Mouse (Mus musculus): ENCODE measurements around the gene Vcl.

Vcl gene

DNA sequence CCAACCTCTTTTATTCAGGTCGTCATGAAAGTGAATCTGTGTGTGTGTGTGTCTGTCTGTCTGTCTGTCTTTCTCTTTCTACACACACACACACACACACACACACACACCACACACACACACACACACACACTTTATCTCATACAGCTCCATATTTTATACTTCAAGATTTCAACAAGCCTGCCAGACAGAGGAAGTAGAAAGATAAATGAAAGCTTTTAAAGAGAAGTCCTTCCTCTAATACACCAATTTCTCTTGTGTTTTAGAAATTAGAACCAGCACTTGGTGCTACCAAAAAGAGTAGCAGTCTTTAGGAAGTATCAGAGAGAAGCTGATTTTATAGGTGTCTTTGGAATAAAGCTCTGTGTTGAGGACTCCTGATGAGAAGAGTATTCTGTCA is 9.7 kb downstream of the Vcl start:
- in situ Hi-C loops (cut with MboI, MseI) = no loop called here

DNA sequence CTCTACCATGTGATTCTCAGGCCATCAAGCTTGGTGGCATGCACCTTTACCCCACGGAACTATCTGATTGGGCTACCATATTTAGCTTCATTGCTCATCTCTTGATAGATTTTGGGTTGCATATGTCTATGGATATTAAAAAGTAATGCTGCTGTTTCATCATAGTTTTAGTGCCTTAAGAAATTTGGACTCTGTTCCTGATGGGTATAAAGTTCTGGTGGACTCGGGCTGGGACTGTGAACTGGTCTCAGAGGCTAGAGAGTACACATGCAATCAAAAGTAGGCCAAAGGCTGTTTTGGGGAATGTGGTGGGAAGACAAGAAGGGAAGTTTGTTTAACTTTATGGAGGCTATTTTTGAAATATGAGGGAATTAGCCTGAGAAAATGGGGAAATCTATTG is 16.1 kb downstream of the Vcl start:
- in situ Hi-C loops (cut with MboI, MseI) = no loop called here

DNA sequence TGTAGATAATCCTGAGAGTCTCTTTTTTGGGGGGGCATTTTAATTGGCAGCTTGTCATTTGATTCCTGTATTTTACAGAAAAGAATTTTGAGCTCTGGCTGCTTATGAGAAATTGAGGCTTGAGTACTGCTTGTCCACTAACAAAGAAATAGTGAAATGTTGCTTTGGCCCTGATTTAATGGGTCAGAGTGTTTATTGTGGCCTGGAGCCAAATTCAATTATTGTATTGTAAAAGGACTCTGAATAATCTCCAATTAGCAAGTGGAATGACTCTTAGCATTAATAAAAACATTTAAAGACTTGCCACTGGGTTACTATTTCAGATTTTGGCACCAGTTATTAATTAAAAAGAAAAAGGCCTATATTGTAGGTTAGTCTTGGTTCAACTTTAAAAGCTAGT is 26.8 kb downstream of the Vcl start:
- in situ Hi-C loops (cut with MboI, MseI) = no loop called here

DNA sequence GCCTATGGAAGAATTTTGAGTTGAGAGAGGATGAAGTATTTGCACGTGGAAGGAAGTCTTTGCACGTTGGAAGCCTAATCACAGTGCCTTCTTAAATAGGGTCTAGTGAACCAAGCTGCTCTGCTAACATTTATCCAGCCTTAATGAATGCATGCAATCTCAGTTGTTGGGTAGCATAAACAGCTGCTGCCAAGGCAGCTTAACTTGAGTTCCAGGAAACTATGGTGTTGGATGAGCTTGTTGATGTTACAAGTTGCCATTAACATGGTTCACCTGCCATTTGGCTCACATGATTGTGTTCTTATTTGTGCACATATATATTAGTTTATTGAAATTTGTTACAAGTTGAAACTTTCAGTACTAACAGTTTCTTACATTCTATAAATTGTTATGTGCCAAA is 29.8 kb downstream of the Vcl start:
- in situ Hi-C loops (cut with MboI, MseI) = no loop called here

DNA sequence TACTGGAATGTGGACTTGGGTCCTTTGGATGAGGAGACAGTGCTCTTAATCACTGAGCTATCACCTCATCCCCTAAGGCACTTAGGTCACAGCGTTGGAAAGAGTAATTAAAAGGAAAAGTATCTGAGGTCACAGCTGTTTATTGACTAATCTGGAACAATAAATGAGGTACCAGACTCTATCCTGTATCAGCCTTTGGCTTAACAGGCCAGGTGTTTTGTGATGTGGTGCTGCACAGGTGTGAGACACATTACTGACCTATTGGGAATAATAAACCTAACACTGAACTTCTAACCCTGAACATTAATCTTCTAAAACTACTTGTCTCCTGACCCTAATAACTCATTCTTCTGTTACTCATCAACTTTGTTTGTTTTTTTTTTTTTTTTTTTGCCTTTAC is 33.3 kb downstream of the Vcl start:
- in situ Hi-C loops (cut with MboI, MseI) = loop anchor here (10.0 kb wide), 1 partner anchor 872 kb away; no protein-coding TSS in a partner anchor

DNA sequence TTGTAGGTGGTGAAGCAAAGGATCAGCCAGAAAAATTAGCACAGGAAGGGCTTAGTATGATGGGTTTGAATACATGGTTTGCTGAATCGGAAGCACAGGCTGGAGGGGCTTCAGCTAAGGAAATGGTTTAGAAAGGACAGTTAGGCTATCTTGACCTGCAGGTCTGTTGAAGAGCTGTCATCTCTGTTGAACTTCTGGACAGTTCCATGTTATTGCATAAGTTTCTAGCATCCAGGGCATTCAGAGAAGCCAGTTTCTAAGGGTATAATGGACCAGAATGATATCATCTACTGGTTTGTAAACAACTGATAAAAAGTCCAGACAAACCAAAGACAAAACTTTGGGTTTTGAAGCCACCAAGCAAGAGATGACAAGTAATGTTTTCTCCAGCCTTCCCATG is 33.7 kb downstream of the Vcl start:
- in situ Hi-C loops (cut with MboI, MseI) = loop anchor here (10.0 kb wide), 1 partner anchor 872 kb away; no protein-coding TSS in a partner anchor

DNA sequence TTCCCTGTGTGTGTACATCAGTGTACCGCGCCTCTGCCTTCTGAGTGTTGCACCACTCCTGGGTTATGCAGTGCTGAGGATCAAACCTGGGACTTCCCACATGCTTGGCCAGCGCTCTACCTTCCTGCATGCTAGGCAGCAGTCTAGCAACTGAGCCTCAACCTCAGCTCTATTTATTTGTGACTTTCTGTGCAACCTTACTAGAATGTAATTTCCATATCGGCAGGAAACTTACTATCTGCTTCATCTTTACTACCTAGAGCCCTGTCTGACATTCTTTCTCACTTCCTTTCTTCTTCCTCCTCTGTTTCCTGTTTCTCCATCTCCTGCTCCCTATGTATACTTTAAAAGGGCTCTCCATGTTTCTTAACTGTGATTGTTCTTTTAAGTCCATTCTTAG is 34.7 kb downstream of the Vcl start:
- in situ Hi-C loops (cut with MboI, MseI) = loop anchor here (10.0 kb wide), 1 partner anchor 871 kb away; no protein-coding TSS in a partner anchor

DNA sequence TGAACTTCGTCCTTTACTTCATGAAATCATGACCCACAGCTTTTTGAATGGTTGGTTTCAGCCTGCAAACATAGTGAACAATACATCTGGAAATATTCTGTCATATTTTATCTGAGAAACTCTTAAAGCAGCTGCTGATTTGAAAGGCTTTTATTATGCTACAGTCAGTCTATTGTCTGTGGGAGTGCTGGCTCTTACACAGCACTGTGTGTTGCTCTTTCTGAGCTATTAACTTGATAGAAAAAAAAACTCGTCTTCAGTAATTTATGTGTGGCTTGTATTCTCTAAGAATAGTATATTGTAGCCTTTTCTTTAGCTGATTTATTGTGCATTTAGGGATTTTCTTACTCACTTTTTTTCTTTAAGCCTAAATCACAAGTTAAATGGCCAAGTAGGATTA is 35.1 kb downstream of the Vcl start:
- in situ Hi-C loops (cut with MboI, MseI) = loop anchor here (10.0 kb wide), 1 partner anchor 871 kb away; no protein-coding TSS in a partner anchor

DNA sequence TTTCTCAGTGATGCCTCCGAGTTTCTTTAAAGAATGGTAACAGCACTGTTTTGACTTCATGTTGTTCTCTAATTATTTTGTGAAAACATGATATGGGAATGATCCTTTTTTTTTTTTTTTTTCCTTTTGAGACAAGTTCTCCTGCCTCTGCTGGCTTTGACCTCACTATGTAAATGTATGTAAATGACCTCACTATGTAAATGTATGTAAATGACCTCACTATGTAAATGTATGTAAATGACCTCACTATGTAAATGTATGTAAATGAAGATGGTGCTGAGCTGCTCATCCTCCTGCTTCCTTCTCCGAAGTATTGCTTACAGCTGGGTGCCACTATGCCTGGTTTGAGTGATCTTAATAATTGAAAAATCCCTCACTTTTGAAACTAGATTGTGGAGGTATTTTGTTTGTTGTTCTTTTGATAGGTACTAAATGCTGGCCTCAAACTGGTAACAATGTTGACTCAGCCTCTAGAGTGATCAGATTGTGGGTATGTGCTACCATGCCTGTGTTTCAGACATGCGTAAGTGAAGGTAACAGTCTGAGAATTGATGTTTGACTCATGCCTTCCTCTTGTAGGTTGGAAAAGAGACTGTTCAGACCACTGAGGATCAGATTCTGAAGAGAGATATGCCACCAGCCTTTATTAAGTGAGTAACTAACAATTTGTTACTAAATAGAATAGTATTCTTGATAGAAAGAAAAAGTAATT is 37.9 kb downstream of the Vcl start:
- in situ Hi-C loops (cut with MboI, MseI) = loop anchor here (10.0 kb wide), 1 partner anchor 868 kb away; no protein-coding TSS in a partner anchor

DNA sequence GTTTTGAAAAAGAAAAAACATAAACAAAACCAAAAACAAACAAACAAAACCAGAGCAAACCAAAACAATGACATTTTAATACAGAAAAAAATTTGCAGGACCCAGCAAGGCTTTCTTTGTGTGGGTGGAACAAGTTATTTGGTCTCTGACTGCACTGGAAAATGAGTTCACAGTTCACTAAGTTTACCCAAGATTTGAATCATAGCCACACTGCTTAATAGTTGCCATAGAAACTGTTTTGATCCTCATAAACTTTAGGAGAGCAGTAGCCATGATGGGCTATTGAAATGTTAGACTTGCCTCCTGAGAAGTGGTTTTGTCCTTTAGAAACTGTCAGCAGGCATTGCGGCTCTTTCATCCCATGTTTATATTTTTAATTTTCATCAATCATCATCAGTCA is 39.9 kb downstream of the Vcl start:
- in situ Hi-C loops (cut with MboI, MseI) = loop anchor here (10.0 kb wide), 1 partner anchor 866 kb away; no protein-coding TSS in a partner anchor

DNA sequence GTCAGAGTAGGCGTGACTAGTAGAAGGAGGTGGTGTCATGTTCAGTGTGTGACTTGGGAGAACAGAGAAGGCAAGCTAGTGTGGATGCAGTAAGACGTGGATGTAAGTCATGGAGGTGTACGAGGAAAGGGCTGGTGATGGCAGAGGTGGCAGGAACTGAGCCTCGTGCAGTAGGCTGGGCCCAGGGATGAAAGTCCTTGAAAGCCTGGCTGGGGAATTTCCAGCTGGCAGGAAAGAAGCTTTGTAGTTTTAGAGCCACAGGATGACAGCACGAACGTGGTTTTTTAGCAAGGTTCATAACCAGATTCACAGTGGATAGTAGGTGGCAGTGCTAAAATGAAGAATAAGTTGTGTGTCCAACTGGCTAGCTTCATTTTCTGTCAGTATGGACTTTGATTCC is 41.2 kb downstream of the Vcl start:
- in situ Hi-C loops (cut with MboI, MseI) = loop anchor here (5.0 kb wide), 1 partner anchor 43 kb away; the partner anchor contains the start of gene Vcl

DNA sequence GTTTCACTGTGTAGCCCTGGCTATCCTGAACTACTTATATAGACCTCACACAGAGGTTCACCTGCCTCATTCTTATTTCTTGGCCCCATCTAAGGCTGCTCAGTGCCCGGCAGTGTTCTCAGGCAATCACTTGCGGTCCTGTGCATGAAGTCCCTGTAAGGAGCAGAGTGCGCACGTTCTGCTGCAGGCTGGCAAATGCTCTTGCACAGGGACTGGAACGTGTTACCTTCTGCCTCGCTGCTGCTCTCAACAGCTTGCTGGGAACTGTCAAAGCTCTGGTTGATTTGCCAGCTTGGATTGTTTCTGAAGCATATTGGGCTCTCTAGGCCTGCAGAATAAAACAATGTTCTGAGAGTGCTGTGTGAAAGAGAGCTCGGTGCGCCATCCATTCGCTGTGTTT is 41.7 kb downstream of the Vcl start:
- in situ Hi-C loops (cut with MboI, MseI) = loop anchor here (5.0 kb wide), 1 partner anchor 44 kb away; the partner anchor contains the start of gene Vcl

DNA sequence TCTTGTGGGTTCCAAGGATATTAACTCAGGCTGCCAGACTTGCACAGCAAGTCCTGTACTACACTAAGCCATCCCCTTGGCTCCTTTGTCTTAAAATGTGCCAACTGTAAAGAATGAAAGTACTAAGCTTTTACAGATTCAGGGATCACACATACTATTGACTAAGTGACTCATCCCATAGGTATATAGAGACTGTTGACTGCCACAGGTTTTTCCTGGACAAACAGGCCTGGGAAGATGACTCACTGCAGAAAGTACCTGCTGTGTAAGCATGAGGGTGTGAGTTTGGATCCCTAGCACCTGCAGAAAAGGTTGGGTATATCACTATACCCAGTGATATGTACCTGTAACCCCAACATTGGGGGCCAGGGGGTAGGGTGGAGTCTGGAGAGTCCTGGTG is 44.6 kb downstream of the Vcl start:
- in situ Hi-C loops (cut with MboI, MseI) = loop anchor here (5.0 kb wide), 1 partner anchor 47 kb away; the partner anchor contains the start of gene Vcl

DNA sequence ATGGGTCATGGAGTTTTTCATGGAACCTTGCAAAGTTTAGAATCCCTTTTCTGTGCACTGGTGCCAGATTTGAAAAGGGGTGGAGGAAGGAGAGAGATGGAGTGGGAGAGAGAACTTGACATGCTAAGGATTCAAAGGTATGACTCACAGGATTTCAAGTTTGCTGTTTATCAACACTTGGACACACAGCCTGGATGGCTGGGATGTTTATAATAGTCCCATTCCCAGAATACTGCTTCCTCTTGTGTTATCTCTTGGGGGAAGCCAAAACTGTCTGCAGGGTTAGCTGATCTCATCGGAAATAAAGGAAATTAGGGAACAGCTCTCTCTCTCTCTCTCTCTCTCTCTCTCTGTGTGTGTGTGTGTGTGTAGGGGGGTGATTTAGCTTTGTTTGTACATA is 47.5 kb downstream of the Vcl start:
- in situ Hi-C loops (cut with MboI, MseI) = no loop called here

DNA sequence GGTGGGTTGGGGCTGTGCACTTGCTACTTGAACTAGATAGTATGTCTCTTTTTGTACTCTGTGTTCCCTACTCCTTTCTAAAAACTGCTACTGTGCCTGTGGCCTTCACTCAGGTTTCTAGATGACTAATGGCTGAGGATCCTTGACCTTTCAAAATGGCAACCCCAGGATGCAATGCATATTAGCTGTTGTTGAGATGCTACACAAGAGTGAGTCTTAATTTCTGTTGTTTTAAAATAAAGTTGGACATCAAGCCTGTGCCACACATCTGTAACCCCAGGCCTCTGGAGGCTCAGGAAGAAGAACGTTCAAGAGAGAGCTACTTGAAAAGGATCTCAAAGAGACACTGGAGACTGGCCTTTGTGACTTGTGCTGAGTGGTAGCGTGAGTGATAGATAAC is 48.5 kb downstream of the Vcl start:
- in situ Hi-C loops (cut with MboI, MseI) = no loop called here

DNA sequence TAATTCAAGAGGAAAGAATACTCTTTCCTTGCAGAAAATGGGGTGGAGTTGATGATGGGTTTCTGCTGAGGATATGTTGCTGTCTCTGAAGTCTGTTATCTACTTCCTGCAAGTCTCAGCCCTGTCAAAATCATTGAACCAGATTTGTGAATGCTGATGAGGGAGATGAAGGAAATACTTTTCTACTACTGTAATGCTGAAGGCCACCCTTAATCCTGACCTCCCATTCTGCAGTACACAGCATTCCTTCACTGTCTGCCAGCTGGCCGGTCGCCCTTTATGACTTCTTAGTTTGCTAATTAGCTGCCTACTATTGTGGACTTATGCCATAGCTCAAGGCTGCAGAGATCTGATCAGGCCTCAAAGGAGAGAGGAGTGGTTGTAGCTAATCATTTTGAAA is 54.6 kb downstream of the Vcl start:
- in situ Hi-C loops (cut with MboI, MseI) = no loop called here

DNA sequence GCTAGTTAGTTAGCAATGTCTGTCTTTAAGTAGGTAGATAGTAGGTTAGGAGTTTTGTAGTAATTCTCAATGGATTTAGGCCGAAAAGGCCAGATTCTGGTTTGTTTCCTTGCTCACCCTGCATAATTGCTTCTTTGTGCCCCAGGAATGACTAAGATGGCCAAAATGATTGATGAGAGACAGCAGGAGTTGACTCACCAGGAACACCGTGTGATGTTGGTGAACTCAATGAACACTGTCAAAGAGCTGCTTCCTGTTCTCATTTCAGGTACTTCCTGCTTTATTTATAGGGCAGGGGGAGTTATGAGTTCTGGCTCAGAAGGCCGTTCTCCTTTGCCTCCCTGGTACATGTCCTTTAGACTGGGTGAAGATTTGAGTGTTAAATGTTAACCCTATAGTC is 56.3 kb downstream of the Vcl start:
- in situ Hi-C loops (cut with MboI, MseI) = no loop called here

DNA sequence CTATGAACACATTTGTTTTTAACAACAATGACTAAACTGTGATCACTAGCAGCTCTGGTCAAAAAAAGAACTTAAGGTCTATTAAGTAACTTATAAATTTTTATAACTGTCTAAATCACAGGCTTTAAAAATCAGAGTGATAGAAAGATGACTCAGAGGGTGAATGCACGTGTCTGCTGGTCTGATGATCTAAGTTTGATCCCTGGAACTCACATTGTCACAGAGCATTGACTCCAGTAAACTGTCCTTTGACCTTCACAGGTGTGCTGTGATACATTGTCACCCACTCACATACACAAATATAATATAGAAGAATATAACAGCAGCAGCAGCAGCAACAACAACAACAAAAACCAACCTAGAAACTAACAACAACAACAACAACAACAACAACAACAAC is 62.3 kb downstream of the Vcl start:
- in situ Hi-C loops (cut with MboI, MseI) = no loop called here

DNA sequence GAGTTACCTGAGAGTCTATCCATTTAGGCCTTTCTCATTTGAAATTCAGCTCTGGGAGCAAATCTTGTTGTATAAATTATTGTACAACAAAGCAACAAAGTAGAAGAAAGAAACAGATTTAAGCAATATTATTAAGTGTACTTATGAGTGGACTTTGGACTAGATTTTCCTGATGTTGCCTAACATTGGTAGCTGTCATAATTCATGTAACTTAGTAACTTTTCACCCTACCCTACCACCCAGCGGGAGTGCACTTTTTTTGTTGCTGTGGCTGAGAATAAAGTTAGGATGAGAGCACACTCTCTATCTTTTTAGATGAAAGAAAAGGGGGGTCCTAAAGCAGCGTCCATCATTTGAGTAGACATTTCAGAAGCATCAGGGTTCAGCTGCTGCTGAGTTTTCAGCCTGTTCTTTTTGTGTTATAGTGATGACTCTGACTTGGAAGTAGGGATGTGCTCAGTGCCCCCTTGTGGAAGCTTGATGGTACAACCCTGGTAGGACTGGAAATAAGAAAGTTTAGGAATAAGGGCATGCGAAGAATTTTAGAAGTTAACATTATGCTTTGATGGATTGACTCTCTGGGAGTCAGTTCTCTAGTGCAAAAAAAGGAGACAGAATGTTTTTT is 64.0 kb downstream of the Vcl start:
- in situ Hi-C loops (cut with MboI, MseI) = no loop called here

DNA sequence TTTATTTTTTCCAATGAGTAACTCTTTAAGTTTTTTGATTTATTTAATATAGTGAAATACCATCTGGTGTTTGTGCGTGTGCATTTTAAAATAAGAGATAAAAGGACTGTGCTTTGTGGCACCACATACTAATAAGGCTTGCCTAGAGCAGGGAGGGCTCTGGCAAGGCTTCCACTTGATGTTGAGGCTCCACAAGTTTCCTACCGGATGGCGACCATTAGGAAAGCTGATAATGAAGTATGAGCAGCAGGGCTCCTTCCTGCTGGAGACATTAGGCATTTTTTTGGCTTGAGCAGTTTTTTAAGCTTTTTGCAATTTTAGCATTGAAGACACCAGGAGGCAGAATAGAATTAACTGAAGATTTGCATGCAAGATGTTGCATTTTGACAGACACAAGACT is 65.3 kb downstream of the Vcl start:
- in situ Hi-C loops (cut with MboI, MseI) = no loop called here

DNA sequence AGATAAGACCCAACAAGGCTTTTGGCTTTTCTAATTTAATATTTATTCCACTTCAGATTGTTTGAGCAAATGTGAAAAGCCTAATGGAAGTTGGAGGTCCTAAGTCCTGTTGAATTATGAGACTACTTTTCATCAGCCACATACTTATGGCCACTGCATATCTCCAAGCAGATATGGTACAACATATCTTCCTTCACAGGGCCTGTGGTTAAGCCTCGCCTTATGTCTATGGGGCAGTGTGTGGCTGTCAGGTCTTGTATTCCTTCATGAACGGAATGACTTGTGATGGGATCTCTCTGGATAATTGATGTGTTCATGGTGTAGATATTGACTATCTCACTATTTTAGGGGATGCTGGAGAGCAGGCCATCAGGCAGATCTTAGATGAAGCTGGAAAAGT is 66.3 kb downstream of the Vcl start:
- in situ Hi-C loops (cut with MboI, MseI) = no loop called here

DNA sequence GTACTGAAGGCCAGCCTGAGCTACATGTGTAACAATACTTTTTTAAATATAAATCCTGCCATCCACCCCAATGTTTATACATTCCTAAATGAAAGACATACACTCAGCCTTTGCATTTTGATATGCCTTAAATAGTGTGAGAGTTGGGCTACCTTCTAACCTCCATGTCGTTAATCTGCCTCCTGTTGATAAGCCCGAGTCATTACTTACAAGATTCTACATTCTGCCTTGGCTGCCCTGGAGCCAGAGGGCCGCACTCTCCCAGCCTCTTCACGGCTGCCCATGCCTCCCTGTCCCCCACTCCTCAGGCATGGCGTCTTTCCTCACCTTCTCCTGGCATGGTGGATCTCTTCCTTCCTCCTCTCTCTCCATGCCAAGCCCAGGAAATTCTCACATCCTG is 67.2 kb downstream of the Vcl start:
- in situ Hi-C loops (cut with MboI, MseI) = no loop called here

DNA sequence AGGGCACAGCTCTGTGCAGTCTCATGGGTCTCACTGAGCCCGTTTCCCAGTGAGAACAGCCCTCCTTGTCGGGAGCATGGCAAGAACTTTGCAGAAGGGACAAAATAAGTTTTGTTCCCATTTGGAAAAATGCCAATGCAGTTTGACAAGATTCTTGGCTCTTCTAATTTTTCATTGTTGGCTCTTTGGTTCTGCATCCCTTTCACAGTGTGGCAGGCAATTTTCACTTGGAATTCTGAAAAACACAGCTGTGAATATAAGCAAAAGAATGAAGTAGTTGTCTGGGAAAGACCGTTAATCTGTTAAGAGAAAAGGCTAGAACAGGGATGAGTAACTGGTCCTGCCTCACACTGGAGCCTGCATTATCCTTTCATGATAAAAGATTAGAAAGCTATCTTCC is 68.3 kb downstream of the Vcl start:
- in situ Hi-C loops (cut with MboI, MseI) = no loop called here
